Mouse (Mus musculus) left cerebral cortex, postnatal 10 days (tissue): ENCODE data around the gene Fth1. TPM values are rescaled to one million over a fixed set of nuclear protein-coding genes. Genes with fewer than 3 reads are reported as not detected.

ENCODE experiments used
- total RNA-seq, 2 experiments: library from RNA; stranded (reverse); gene quantifications; 2 replicates each; pipeline ENCODE4 v1.2.3; 2021

The Fth1 gene
- total RNA-seq, 2 experiments from 2014 or later, result 1,579 to 1,597 TPM

Other genes with a start within 250 kb of the Fth1 start
- not detected for gene Scgb2a2, start 133.0 kb upstream of the Fth1 start, total RNA-seq
- 10 to 100 TPM; 16.8 to 18.0 TPM for gene Incenp, start 81.0 kb upstream of the Fth1 start, total RNA-seq
- 1 to 10 TPM; 1.2 to 1.8 TPM for gene Best1, start 21.0 kb downstream of the Fth1 start, total RNA-seq
- 10 to 100 TPM in 1 of 2 experiments, 1 to 10 TPM in 1; 9.7 to 10.9 TPM for gene Rab3il1, start 21.1 kb downstream of the Fth1 start, total RNA-seq
- 10 to 100 TPM; 49.0 to 49.5 TPM for gene Fads3, start 61.0 kb downstream of the Fth1 start, total RNA-seq
- 100 to 1,000 TPM; 217 to 220 TPM for gene Fads2, start 121.1 kb downstream of the Fth1 start, total RNA-seq
- gene Fads1, start 202.3 kb downstream of the Fth1 start, total RNA-seq, result 100 to 1,000 TPM; 157 to 167 TPM
- gene Tmem258, start 223.4 kb downstream of the Fth1 start, total RNA-seq, result 10 to 100 TPM; 90.5 TPM
- 10 to 100 TPM in 1 of 2 experiments, 1 to 10 TPM in 1; 10.0 to 10.8 TPM for gene Fen1, start 223.6 kb downstream of the Fth1 start, total RNA-seq